Mouse (Mus musculus): ENCODE measurements around the gene Samhd1. TPM values are rescaled to one million over a fixed set of nuclear protein-coding genes. Genes with fewer than 3 reads are reported as not detected.

Gene Samhd1
- polyA plus RNA-seq, 1 experiment, result 57.1 TPM

GRCm38 (mm10) chr2:157066731-157067430, 68.2 kb downstream of the Samhd1 start:
- Histone ChIP-seq H3K36me3 (ENCODE audit: control insufficient read depth, insufficient read depth, low read length) (no peaks in the 10 kb centered on the region), H3K27ac (ENCODE audit: control insufficient read depth, insufficient read depth, low read length) (no peak overlapping the region), H3K4me3 (ENCODE audit: control insufficient read depth, insufficient read depth, low read length) (no peak overlapping the region), H3K27me3 (ENCODE audit: control insufficient read depth, insufficient read depth, low read length) (no peaks in the 10 kb centered on the region; the same call in 1 of the 2 replicates), H3K4me1 (replicated peaks; ENCODE audit: control insufficient read depth, insufficient read depth, low read length) (peaks cover 13% of the 10 kb centered on the region)
- DNase-seq, result no peak
- WGBS, result 91% methylated on average over 7 of the region's 7 CpGs
- TF ChIP-seq CTCF (IDR thresholded peaks at IDR 0.05; ENCODE audit: borderline replicate concordance, control insufficient read depth, extremely low read depth, insufficient read depth, low read length, poor library complexity) (no peak), POLR2A (IDR thresholded peaks at IDR 0.05; ENCODE audit: control insufficient read depth, extremely low read depth, insufficient read depth, low read length, poor library complexity) (no peak)

- Histone ChIP-seq H3K27me3 (ENCODE audit: control insufficient read depth, insufficient read depth, low read length) (no peaks in the 10 kb centered on the region), H3K36me3 (ENCODE audit: control insufficient read depth, insufficient read depth, low read length) (no peaks in the 10 kb centered on the region), H3K4me3 (ENCODE audit: control insufficient read depth, insufficient read depth, low read length) (no peak overlapping the region), H3K4me1 (replicated peaks; ENCODE audit: control insufficient read depth, insufficient read depth, low read length) (peaks cover 7% of the 10 kb centered on the region; the same call in 1 of the 2 replicates), H3K27ac (ENCODE audit: control insufficient read depth, insufficient read depth, low read length) (no peak overlapping the region)
- 98% methylated on average over 7 of the region's 7 CpGs for WGBS
- TF ChIP-seq POLR2A (IDR thresholded peaks at IDR 0.05; ENCODE audit: control insufficient read depth, extremely low read depth, insufficient read depth, low read length, poor library complexity), result no peak
- TF ChIP-seq CTCF (IDR thresholded peaks at IDR 0.05; ENCODE audit: borderline replicate concordance, control insufficient read depth, extremely low read depth, insufficient read depth, low read length, poor library complexity), result no peak
- no peak for DNase-seq
Observed at GRCm38 (mm10) chr2:157065879-157066226, 69.2 kb downstream of the Samhd1 start.

- TF ChIP-seq POLR2A (IDR thresholded peaks at IDR 0.05; ENCODE audit: control insufficient read depth, extremely low read depth, insufficient read depth, low read length, poor library complexity), result no peak
- TF ChIP-seq CTCF (IDR thresholded peaks at IDR 0.05; ENCODE audit: borderline replicate concordance, control insufficient read depth, extremely low read depth, insufficient read depth, low read length, poor library complexity), result no peak
- 92% methylated on average over 14 of the region's 14 CpGs for WGBS
- DNase-seq, result no peak
- Histone ChIP-seq H3K27ac (ENCODE audit: control insufficient read depth, insufficient read depth, low read length) (no peak overlapping the region), H3K36me3 (ENCODE audit: control insufficient read depth, insufficient read depth, low read length) (no peaks in the 10 kb centered on the region), H3K4me1 (replicated peaks; ENCODE audit: control insufficient read depth, insufficient read depth, low read length) (peaks cover 7% of the 10 kb centered on the region; the same call in 1 of the 2 replicates), H3K27me3 (ENCODE audit: control insufficient read depth, insufficient read depth, low read length) (no peaks in the 10 kb centered on the region), H3K4me3 (ENCODE audit: control insufficient read depth, insufficient read depth, low read length) (no peak overlapping the region)
Observed at GRCm38 (mm10) chr2:157064978-157065878, 69.8 kb downstream of the Samhd1 start.

- Histone ChIP-seq H3K4me1 (replicated peaks; ENCODE audit: control insufficient read depth, insufficient read depth, low read length) (peaks cover 9% of the 10 kb centered on the region; the same call in 1 of the 2 replicates), H3K27ac (ENCODE audit: control insufficient read depth, insufficient read depth, low read length) (no peak overlapping the region), H3K4me3 (ENCODE audit: control insufficient read depth, insufficient read depth, low read length) (no peak overlapping the region), H3K27me3 (ENCODE audit: control insufficient read depth, insufficient read depth, low read length) (no peaks in the 10 kb centered on the region), H3K36me3 (ENCODE audit: control insufficient read depth, insufficient read depth, low read length) (no peaks in the 10 kb centered on the region)
- TF ChIP-seq CTCF (IDR thresholded peaks at IDR 0.05; ENCODE audit: borderline replicate concordance, control insufficient read depth, extremely low read depth, insufficient read depth, low read length, poor library complexity) (no peak), POLR2A (IDR thresholded peaks at IDR 0.05; ENCODE audit: control insufficient read depth, extremely low read depth, insufficient read depth, low read length, poor library complexity) (no peak)
- WGBS, result 34% methylated on average over 7 of the region's 7 CpGs
- DNase-seq, result no peak
Observed at GRCm38 (mm10) chr2:157064136-157064535, 70.9 kb downstream of the Samhd1 start.

GRCm38 (mm10) chr2:157063241-157063700, 71.8 kb downstream of the Samhd1 start:
- Histone ChIP-seq H3K27me3 (ENCODE audit: control insufficient read depth, insufficient read depth, low read length) (no peaks in the 10 kb centered on the region), H3K4me3 (ENCODE audit: control insufficient read depth, insufficient read depth, low read length) (no peak overlapping the region), H3K4me1 (replicated peaks; ENCODE audit: control insufficient read depth, insufficient read depth, low read length) (peaks cover 14% of the 10 kb centered on the region), H3K36me3 (ENCODE audit: control insufficient read depth, insufficient read depth, low read length) (no peaks in the 10 kb centered on the region), H3K27ac (ENCODE audit: control insufficient read depth, insufficient read depth, low read length) (no peak overlapping the region)
- no peak for DNase-seq
- TF ChIP-seq POLR2A (IDR thresholded peaks at IDR 0.05; ENCODE audit: control insufficient read depth, extremely low read depth, insufficient read depth, low read length, poor library complexity) (no peak), CTCF (IDR thresholded peaks at IDR 0.05; ENCODE audit: borderline replicate concordance, control insufficient read depth, extremely low read depth, insufficient read depth, low read length, poor library complexity) (0 out of 2 replicates have a peak, but pooled peaks have one; percentile 16)
- WGBS, result 28% methylated on average over 4 of the region's 4 CpGs

GRCm38 (mm10) chr2:157060557-157061305, 74.3 kb downstream of the Samhd1 start:
- no peak overlapping the region for H3K4me3 ChIP-seq (ENCODE audit: control insufficient read depth, insufficient read depth, low read length)
- no peak overlapping the region for H3K27ac ChIP-seq (ENCODE audit: control insufficient read depth, insufficient read depth, low read length)
- no peak for DNase-seq
- H3K4me1 ChIP-seq (replicated peaks; ENCODE audit: control insufficient read depth, insufficient read depth, low read length), result peaks cover 15% of the 10 kb centered on the region
- H3K36me3 ChIP-seq (ENCODE audit: control insufficient read depth, insufficient read depth, low read length), result no peaks in the 10 kb centered on the region
- WGBS, result 95% methylated on average over 11 of the region's 11 CpGs
- TF ChIP-seq POLR2A (IDR thresholded peaks at IDR 0.05; ENCODE audit: control insufficient read depth, extremely low read depth, insufficient read depth, low read length, poor library complexity), result no peak
- no peak for TF ChIP-seq CTCF (IDR thresholded peaks at IDR 0.05; ENCODE audit: borderline replicate concordance, control insufficient read depth, extremely low read depth, insufficient read depth, low read length, poor library complexity)
- H3K27me3 ChIP-seq (ENCODE audit: control insufficient read depth, insufficient read depth, low read length), result no peaks in the 10 kb centered on the region

Data from thymus, adult 2 months (tissue).